Mouse (Mus musculus) liver, embryonic 16.5 days (tissue): Measurements from ENCODE around the gene Ano2. TPM values are rescaled to one million over a fixed set of nuclear protein-coding genes. Genes with fewer than 3 reads are reported as not detected.

ENCODE experiments used
- ATAC-seq: fragments of 200-750 bp; cut with Nextera tagmentation; 2 replicates; pipeline ENCODE4 v1.8.0; 2017; ENCODE audit warnings: low read depth, mild to moderate bottlenecking, moderate number of reproducible peaks, moderate library complexity
- H3K27ac ChIP-seq: fragments of 300-500 bp; sonication (generic); 2 replicates; pipeline ENCODE4 v1.5.1; 2014; ENCODE audit warnings: mild to moderate bottlenecking, low read length
- H3K27me3 ChIP-seq: fragments of 300-500 bp; sonication (generic); 2 replicates; pipeline ENCODE4 v1.6.1; 2014; ENCODE audit warnings: low read depth, low read length, mixed read lengths; ENCODE audit not compliant: control insufficient read depth, insufficient read depth
- H3K36me3 ChIP-seq: fragments of 300-500 bp; sonication (generic); 2 replicates; pipeline ENCODE4 v1.6.1; 2014; ENCODE audit warnings: mild to moderate bottlenecking; ENCODE audit not compliant: control insufficient read depth, insufficient read depth
- H3K4me1 ChIP-seq: fragments of 300-500 bp; sonication (generic); 2 replicates; pipeline ENCODE4 v1.6.1; 2014; ENCODE audit warnings: low read depth, low read length, mixed read lengths; ENCODE audit not compliant: control insufficient read depth
- H3K4me2 ChIP-seq: fragments of 300-500 bp; sonication (generic); 2 replicates; pipeline ENCODE4 v1.6.1; 2014; ENCODE audit warnings: low read depth, low read length, mixed read lengths
- H3K4me3 ChIP-seq: fragments of 300-500 bp; sonication (generic); 2 replicates; pipeline ENCODE4 v1.5.1; 2014; ENCODE audit warnings: low read depth, mild to moderate bottlenecking, low read length
- H3K9ac ChIP-seq: fragments of 300-500 bp; sonication (generic); 2 replicates; pipeline ENCODE4 v1.6.1; 2014; ENCODE audit warnings: low read depth, low read length
- H3K9me3 ChIP-seq: fragments of 300-500 bp; sonication (generic); replicated peaks from 2 replicates; pipeline ENCODE4 v1.6.1; 2016; ENCODE audit warnings: low read length; ENCODE audit not compliant: control insufficient read depth
- WGBS: fragments of 180-500 bp; shearing (Covaris S2); extraction: QIAGEN DNeasy Blood & Tissue Kit; methylation state at CpG from one replicate; pipeline ENCODE4 v1.1.7; 2014; ENCODE audit not compliant: insufficient replicate concordance; 5-methylcytosine and 5-hydroxymethylcytosine counted together
- polyA plus RNA-seq: library from polyadenylated mRNA; unstranded; fragments of >200 nt; fragmentation: Nextera tagmentation; extraction: Ambion mirVana; gene quantifications from 2 replicates; pipeline ENCODE4 v1.2.1, GENCODE M21; 2015

Gene Ano2
- polyA plus RNA-seq, 1 experiment from 2014 or later, result not detected

- no peaks in the 10 kb centered on the region for H3K36me3 ChIP-seq
- no peak for ATAC-seq
- no peak overlapping the region for H3K4me3 ChIP-seq
- H3K9ac ChIP-seq, result no peak overlapping the region
- WGBS, result 49% methylated on average over 3 of the region's 3 CpGs
- H3K9me3 ChIP-seq, result no peaks in the 10 kb centered on the region
- H3K27ac ChIP-seq, result no peak overlapping the region
- no peak overlapping the region for H3K4me2 ChIP-seq
- H3K4me1 ChIP-seq, result no peaks in the 10 kb centered on the region
- no peaks in the 10 kb centered on the region for H3K27me3 ChIP-seq
These were observed 232.5 kb downstream of the Ano2 start for GRCm38 (mm10) chr6:125922746-125923145.

DNA sequence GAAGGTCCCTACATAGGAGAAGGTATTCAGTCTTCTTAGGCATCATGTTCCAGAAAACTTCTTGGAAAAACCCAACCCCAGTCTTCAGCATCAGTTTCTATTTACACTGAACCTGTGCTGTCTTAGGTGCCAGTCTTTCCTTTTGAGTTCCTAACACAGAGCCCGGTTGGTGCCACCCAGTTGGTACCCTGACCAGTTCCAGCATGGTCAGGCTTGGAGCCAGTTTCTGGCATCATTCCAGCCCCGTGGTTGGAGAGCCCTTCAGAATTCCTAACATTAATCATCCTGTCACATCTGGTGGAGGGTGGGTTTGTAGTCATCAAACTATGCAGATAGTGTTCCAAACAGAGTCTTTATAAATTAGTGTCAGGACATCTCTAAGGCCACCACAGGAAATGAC, 234.8 kb downstream of the Ano2 start:
- Histone ChIP-seq H3K27me3 (no peaks in the 10 kb centered on the region), H3K36me3 (no peaks in the 10 kb centered on the region), H3K4me2 (no peak overlapping the region), H3K9ac (no peak overlapping the region), H3K4me1 (no peaks in the 10 kb centered on the region), H3K27ac (no peak overlapping the region), H3K4me3 (no peak overlapping the region), H3K9me3 (no peaks in the 10 kb centered on the region)
- no peak for ATAC-seq
- 41% methylated on average over 2 of the region's 2 CpGs for WGBS

- Histone ChIP-seq H3K9me3 (no peaks in the 10 kb centered on the region), H3K9ac (no peak overlapping the region), H3K27me3 (no peaks in the 10 kb centered on the region), H3K36me3 (no peaks in the 10 kb centered on the region), H3K27ac (no peak overlapping the region), H3K4me1 (no peaks in the 10 kb centered on the region), H3K4me3 (no peak overlapping the region), H3K4me2 (no peak overlapping the region)
- ATAC-seq, result no peak
- WGBS, result 78% methylated on average over 3 of the region's 3 CpGs
These were observed 235.6 kb downstream of the Ano2 start for GRCm38 (mm10) chr6:125925861-125926260.

DNA sequence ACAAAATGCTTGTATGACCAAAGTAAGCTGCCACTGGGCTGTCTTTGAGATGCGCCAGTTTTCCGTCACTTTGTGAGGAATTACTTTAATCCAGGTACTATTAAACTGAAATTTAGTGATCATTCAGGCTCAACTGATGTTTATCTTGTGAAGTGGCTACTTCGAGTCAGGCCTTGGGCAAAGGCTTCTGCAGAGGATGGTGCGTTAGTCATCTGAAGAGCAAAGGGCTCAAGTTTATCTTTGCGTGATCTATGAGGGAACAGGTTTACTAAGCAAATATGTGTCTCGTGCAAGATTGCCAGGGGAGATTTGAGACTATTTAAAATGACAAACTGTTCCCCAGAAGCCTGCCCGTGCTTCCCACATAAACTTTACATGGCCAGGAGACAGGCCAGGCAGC, 241.7 kb downstream of the Ano2 start:
- no peak overlapping the region for H3K27ac ChIP-seq
- no peak overlapping the region for H3K9ac ChIP-seq
- H3K27me3 ChIP-seq, result no peaks in the 10 kb centered on the region
- no peak for ATAC-seq
- H3K4me2 ChIP-seq, result no peak overlapping the region
- H3K4me1 ChIP-seq, result no peaks in the 10 kb centered on the region
- H3K4me3 ChIP-seq, result no peak overlapping the region
- no peaks in the 10 kb centered on the region for H3K9me3 ChIP-seq
- no peaks in the 10 kb centered on the region for H3K36me3 ChIP-seq
- WGBS, result 56% methylated on average over 7 of the region's 7 CpGs

DNA sequence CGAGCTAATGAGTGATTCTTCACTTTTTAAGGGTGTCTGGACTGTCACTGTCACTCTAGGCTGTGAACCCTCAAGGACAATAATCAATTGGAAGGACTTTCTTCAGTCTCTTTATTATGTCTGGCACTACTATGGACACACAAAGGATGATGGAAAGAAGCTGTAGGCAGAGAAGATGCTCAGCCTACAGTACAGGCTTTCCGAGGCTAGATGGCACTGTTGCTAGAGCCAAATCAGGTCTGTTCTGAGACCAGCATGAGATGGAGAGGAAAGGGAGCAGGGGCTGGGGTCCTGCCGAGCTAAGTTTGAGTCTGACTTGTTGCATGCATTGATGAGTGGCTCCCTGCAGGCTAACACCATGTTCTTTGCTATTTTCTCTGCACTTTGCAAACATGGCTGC, 264.7 kb downstream of the Ano2 start:
- Histone ChIP-seq H3K4me3 (no peak overlapping the region), H3K9me3 (no peaks in the 10 kb centered on the region), H3K4me2 (no peak overlapping the region), H3K4me1 (no peaks in the 10 kb centered on the region), H3K27ac (no peak overlapping the region), H3K27me3 (no peaks in the 10 kb centered on the region), H3K9ac (no peak overlapping the region), H3K36me3 (no peaks in the 10 kb centered on the region)
- WGBS, result 11% methylated on average over 3 of the region's 3 CpGs
- ATAC-seq, result no peak

DNA sequence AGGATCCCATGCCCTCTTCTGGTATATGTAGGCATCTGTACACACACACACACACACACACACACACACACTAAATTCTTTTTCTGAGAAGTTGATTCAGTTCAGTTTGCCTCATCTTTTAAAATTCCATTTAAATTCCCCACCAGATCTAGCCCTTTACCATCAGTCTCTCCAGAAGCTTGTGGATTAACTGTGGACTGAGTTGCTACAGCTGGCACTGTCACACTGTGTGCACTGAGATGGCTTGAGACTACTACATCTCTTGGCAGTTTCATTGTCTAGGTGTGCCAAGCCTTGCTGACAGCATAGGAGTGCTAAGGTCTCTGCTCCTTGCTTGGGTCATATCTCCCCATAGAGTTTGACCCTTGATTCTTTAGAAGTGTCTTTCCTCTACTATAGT, 283.3 kb downstream of the Ano2 start:
- Histone ChIP-seq H3K27ac (no peak overlapping the region), H3K9ac (no peak overlapping the region), H3K4me3 (no peak overlapping the region), H3K9me3 (no peaks in the 10 kb centered on the region), H3K27me3 (no peaks in the 10 kb centered on the region), H3K36me3 (no peaks in the 10 kb centered on the region), H3K4me1 (no peaks in the 10 kb centered on the region), H3K4me2 (no peak overlapping the region)
- no peak for ATAC-seq

- Histone ChIP-seq H3K27ac (no peak overlapping the region), H3K9ac (no peak overlapping the region), H3K4me2 (no peak overlapping the region), H3K9me3 (no peaks in the 10 kb centered on the region), H3K4me1 (no peaks in the 10 kb centered on the region), H3K36me3 (no peaks in the 10 kb centered on the region), H3K27me3 (no peaks in the 10 kb centered on the region), H3K4me3 (no peak overlapping the region)
- WGBS, result 23% methylated on average over 15 of the region's 15 CpGs
- no peak for ATAC-seq
These were observed 285.7 kb downstream of the Ano2 start for GRCm38 (mm10) chr6:125975788-125976465.

GRCm38 (mm10) chr6:125979601-125980000, 289.4 kb downstream of the Ano2 start:
- Histone ChIP-seq H3K4me3 (no peak overlapping the region), H3K27ac (no peak overlapping the region), H3K27me3 (no peaks in the 10 kb centered on the region), H3K9ac (no peak overlapping the region), H3K4me2 (no peak overlapping the region), H3K9me3 (no peaks in the 10 kb centered on the region), H3K36me3 (no peaks in the 10 kb centered on the region), H3K4me1 (no peaks in the 10 kb centered on the region)
- no peak for ATAC-seq
- 72% methylated on average over 5 of the region's 5 CpGs for WGBS

- Histone ChIP-seq H3K4me1 (no peaks in the 10 kb centered on the region), H3K27me3 (no peaks in the 10 kb centered on the region), H3K9ac (no peak overlapping the region), H3K4me3 (no peak overlapping the region), H3K9me3 (no peaks in the 10 kb centered on the region), H3K4me2 (no peak overlapping the region), H3K27ac (no peak overlapping the region), H3K36me3 (no peaks in the 10 kb centered on the region)
- 66% methylated on average over 4 of the region's 4 CpGs for WGBS
- ATAC-seq, result no peak
These were observed 293.8 kb downstream of the Ano2 start for GRCm38 (mm10) chr6:125984050-125984449.
